Mouse (Mus musculus) bone marrow, adult 2 months (tissue): ENCODE data around the gene Olfr707. TPM values are rescaled to one million over a fixed set of nuclear protein-coding genes. Genes with fewer than 3 reads are reported as not detected.
"Not testable (repeated sequence)": the region's sequence is repeated elsewhere in the genome, so short reads cannot be mapped to it uniquely, and the experiment has no call there.

Experiments
- H3K27ac ChIP-seq: fragments of 200-500 bp; 2 replicates; pipeline ENCODE4 v1.5.1; 2012; ENCODE audit warnings: low read depth, mild to moderate bottlenecking, control low read depth, inconsistent platforms, low read length; ENCODE audit not compliant: control insufficient read depth, poor library complexity, insufficient read depth
- H3K4me1 ChIP-seq: fragments of 200-500 bp; 2 replicates; pipeline ENCODE4 v1.6.1; 2011; ENCODE audit warnings: low read length; ENCODE audit not compliant: control insufficient read depth, insufficient read depth
- H3K4me3 ChIP-seq: fragments of 200-500 bp; replicated peaks from 2 replicates; pipeline ENCODE3; 2011; ENCODE audit warnings: mild to moderate bottlenecking, low read depth, low read length, control low read depth; ENCODE audit not compliant: control insufficient read depth
- CTCF ChIP-seq: fragments of 200-500 bp; IDR thresholded peaks from 2 replicates; pipeline ENCODE4 v1.5.1; 2011; ENCODE audit warnings: low read length, control low read depth; ENCODE audit not compliant: control insufficient read depth, insufficient read depth
- POLR2A ChIP-seq: fragments of 200-500 bp; IDR thresholded peaks from 2 replicates; pipeline ENCODE4 v1.6.1; 2011; ENCODE audit warnings: low read depth, mild to moderate bottlenecking, control low read depth, low read length, borderline replicate concordance; ENCODE audit not compliant: control insufficient read depth
- WGBS: fragments of 180-500 bp; shearing (Covaris S2); methylation state at CpG from one replicate; pipeline ENCODE4 v1.1.7; 2018; 5-methylcytosine and 5-hydroxymethylcytosine counted together
- polyA plus RNA-seq: library from polyadenylated mRNA; stranded (reverse); fragments of >200 nt; gene quantifications from 2 replicates; pipeline ENCODE4 v1.2.4, GENCODE M21; 2011; ENCODE audit warnings: low replicate concordance; ENCODE audit not compliant: missing spikeins, insufficient read depth, insufficient read length

Olfr707 gene
- not detected in 2 replicates for polyA plus RNA-seq

DNA sequence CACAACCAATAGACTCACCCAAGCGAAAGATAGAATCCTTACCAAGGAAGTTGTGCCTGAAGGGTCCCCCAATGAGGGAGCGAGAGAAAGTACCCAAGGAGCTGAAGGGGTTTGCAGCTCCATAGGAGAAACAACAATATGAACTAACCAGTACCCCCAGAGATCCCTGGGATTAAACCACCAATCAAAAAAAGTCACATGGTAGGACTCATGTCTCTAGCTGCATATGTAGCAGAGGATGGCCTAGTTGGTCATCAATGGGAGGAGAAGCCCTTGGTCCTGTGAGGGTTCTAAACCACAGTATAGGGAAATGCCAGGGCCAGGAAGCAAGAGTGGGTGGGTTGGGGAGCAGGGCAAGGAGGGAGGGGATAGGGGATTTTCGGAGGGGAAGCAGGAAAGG lies at the start of gene Olfr707:
TSS of gene Olfr707 (minus strand) at position 101 of the 400 bp plus-strand sequence.
- not testable (repeated sequence) for H3K4me1 ChIP-seq, H3K27ac ChIP-seq, H3K4me3 ChIP-seq
- WGBS: 71% methylated on average over 3 of the region's 3 CpGs

DNA sequence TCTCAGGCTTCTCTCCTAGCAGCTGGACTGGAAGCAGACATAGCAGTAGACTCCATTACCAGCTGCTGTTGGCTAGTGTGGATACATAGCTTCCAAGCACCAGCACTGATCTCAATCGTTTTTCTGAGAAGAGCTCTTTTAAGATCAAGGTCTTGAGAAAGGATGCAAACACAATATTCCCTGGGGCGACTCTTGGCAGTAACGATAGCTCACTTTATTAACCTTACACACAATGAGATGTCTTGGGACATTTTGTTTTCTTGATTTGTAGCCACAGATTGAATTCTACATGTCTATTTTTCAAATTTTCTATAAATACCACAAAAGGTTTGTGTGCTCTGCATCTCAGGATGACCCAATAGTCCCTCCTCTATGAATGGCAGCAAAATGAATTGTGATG lies 47.2 kb upstream of the Olfr707 start, which contains the start of gene Olfr710:
TSS of gene Olfr710 (minus strand) at position 101 of the 400 bp plus-strand sequence.
- WGBS: 76% methylated on average over 3 of the region's 3 CpGs
- H3K27ac ChIP-seq: no peak within 1 kb of the TSS
- no peak within 1 kb of the TSS for H3K4me3 ChIP-seq
- no peak for TF ChIP-seq POLR2A
- TF ChIP-seq CTCF: no peak
- H3K4me1 ChIP-seq: no peaks in the 10 kb centered on the region

DNA sequence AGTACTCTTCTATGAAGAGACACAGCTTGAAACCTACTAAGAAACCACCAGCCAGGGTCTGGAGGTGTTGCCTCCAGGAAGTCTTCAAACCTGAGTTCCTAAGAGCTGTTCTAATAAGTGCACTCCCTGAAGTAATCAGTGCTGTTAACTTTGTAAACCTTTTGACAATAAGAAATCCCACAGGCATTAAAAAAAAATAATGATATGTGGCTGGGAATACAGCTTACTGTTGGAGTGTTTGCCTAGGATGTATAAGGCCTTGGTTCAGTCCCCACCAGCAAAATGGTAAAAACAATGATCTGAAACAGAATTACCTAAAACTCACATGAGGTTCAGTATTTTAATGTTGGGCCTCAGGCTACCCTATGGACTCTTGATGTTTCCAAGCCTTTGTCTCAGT lies 31.1 kb upstream of the Olfr707 start, which contains the start of gene Olfr709-ps1:
TSS of gene Olfr709-ps1 (minus strand) at position 101 of the 400 bp plus-strand sequence.
- Histone ChIP-seq H3K27ac (no peak within 1 kb of the TSS), H3K4me3 (no peak within 1 kb of the TSS), H3K4me1 (no peaks in the 10 kb centered on the region)
- TF ChIP-seq CTCF (no peak), POLR2A (no peak)

DNA sequence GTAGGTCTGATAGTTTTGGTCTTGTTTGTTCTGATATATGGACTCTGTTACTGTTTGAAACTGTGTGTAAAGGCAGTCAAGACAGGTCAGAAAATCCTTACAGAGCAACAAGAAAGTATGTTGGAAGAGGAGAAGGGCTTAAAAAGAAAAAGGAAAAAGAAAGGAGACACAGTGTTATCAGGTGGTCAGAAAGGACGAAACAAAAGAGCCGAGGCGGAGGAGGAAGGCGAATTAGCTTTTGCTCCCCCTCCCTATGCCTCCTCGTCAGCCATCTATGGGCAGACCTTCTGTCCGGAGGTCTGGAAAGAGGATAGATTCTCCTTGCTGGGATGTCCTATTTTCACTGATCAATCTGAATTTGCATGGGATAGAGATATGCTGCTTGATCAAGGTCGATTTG lies 19.9 kb upstream of the Olfr707 start:
- H3K27ac ChIP-seq, H3K4me3 ChIP-seq, H3K4me1 ChIP-seq: not testable (repeated sequence)
- WGBS: 78% methylated on average over 7 of the region's 7 CpGs

DNA sequence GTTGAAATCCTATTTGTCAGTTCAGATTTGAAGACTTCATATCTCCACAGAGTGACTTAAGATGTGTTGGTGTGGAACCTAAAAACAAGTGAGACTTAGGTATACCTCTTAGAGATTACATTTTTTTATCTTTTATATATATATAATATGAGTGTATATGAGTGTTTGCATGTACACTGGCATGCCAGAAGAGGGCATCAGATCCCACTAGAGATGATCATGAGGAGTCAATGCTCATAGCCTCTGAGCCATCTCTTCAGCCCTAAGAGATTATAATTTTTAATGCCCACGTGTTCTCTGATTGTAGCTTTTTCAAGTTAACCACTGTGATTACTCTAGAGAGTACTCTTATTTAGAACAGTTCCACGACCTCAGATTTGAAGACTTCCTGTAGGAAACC lies 6.6 kb upstream of the Olfr707 start, which contains the start of gene Olfr1532-ps1:
TSS of gene Olfr1532-ps1 (plus strand) at position 326 of the 400 bp plus-strand sequence.
- no peaks in the 10 kb centered on the region for H3K4me1 ChIP-seq
- 46% methylated on average over 2 of the region's 2 CpGs for WGBS

DNA sequence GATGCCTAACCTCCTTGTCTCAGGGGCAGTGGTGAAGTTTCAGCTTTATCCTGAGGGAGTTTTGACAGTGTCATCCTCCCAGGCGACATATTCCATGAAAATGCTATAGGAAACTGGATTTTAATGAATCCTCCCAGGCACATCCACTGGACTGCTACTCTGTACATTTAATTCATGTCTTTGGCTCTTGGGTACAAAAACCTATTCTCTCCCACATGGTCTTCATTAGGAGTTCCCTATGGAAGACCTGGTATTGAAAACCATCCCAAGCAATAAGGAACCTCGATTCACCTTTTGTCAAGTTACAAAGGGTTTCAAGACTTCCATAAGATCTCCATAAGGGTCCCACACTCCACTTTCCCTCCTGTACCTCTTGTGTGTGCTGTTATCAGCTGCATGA lies 13.0 kb downstream of the Olfr707 start, which contains the start of gene Olfr706:
TSS of gene Olfr706 (minus strand) at position 101 of the 400 bp plus-strand sequence.
- H3K4me1 ChIP-seq: no peaks in the 10 kb centered on the region
- 64% methylated on average over 2 of the region's 2 CpGs for WGBS
- H3K4me3 ChIP-seq: no peak within 1 kb of the TSS
- no peak within 1 kb of the TSS for H3K27ac ChIP-seq
- TF ChIP-seq CTCF: no peak

More for the DNA sequence above, 6.6 kb upstream of the Olfr707 start, which contains the start of gene Olfr1532-ps1:
- Histone ChIP-seq H3K4me3 (no peak within 1 kb of the TSS), H3K27ac (no peak within 1 kb of the TSS)
- TF ChIP-seq POLR2A (no peak), CTCF (no peak)

DNA sequence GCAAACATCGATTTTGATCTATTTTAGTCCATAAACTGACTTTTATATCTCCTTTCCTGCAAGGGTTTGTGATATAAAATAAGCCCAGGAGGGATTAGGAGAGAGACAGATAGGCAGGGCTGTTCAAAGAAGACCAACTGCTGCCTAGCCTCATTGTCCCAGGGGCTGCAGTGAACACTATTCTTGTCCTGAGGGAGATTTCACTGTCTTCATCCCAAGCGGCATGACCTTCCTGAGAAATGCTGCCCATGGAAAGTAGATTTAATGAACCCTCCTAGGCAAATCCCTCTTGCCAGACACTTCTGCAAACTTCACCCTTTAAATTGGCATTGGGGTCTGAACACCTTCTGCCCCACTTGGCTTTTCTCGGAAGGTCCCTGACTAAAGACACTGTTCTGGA lies 24.2 kb downstream of the Olfr707 start, which contains the start of gene Olfr705:
TSS of gene Olfr705 (minus strand) at position 101 of the 400 bp plus-strand sequence.
- TF ChIP-seq POLR2A (no peak), CTCF (no peak)
- H3K4me1 ChIP-seq: no peaks in the 10 kb centered on the region
- H3K4me3 ChIP-seq: no peak within 1 kb of the TSS
- WGBS: 80% methylated on average over 3 of the region's 3 CpGs
- H3K27ac ChIP-seq: no peak within 1 kb of the TSS

DNA sequence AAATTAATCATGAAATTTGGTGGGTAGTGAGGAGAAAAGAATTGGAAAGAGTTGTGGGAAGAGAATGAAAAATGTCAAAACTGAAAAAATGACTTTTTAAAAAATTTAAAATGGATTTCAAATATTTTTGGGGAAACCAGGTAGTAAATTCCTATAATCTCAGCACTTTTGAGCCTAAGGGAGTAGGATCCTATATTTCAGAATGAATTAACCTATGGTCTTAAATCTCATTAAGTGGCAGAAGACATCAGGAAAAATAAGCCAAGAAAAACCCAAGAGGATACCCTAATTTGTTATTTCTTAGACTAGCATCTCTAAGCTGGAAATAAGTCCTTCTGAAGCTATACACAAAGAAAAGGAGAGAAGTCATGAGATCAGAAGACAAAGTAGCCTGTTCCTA lies 38.2 kb downstream of the Olfr707 start, which contains the start of gene Olfr704:
TSS of gene Olfr704 (plus strand) at position 301 of the 400 bp plus-strand sequence.
- Histone ChIP-seq H3K4me3 (no peak within 1 kb of the TSS), H3K4me1 (no peaks in the 10 kb centered on the region), H3K27ac (no peak within 1 kb of the TSS)
- no peak for TF ChIP-seq POLR2A
- TF ChIP-seq CTCF: no peak

DNA sequence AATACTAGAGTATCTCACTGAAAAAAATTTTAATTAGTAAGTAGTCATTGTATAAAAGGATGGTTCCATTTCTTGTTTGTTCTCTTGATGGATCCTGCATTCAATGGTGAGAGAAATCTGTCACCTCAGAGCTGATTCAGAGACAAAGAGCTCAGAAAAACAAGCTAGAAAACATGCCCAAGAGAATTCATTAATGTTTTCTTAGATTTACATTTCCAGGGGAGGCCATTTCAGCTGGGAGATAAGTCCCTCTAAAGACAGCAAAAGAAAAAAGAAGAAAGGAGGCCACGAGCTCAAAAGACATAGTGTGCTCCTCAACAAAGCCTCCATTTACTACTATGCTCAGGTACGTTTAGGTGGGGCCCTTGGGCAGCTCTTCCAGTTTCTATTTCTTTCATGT lies 58.0 kb downstream of the Olfr707 start, which contains the start of gene Olfr703:
TSS of gene Olfr703 (plus strand) at position 301 of the 400 bp plus-strand sequence.
- WGBS: 70% methylated on average over 2 of the region's 2 CpGs
- Histone ChIP-seq H3K27ac (no peak within 1 kb of the TSS), H3K4me3 (no peak within 1 kb of the TSS), H3K4me1 (no peaks in the 10 kb centered on the region)
- TF ChIP-seq POLR2A: no peak
- no peak for TF ChIP-seq CTCF

Other genes with a start within 250 kb of the Olfr707 start
- gene Olfr693, start 220.7 kb downstream of the Olfr707 start, polyA plus RNA-seq: not detected in 2 replicates
- not detected in 2 replicates for gene Olfr694, start 209.4 kb downstream of the Olfr707 start, polyA plus RNA-seq
- gene Olfr695, start 184.8 kb downstream of the Olfr707 start, polyA plus RNA-seq: not detected in 2 replicates
- not detected in 2 replicates for gene Olfr697, start 158.8 kb downstream of the Olfr707 start, polyA plus RNA-seq
- gene Olfr698, start 145.8 kb downstream of the Olfr707 start, polyA plus RNA-seq: not detected in 2 replicates
- gene Olfr699, start 108.0 kb downstream of the Olfr707 start, polyA plus RNA-seq: 0.36 and 0.60 TPM in 2 replicates
- gene Olfr700, start 92.4 kb downstream of the Olfr707 start, polyA plus RNA-seq: not detected in 2 replicates
- gene Olfr701, start 87.1 kb downstream of the Olfr707 start, polyA plus RNA-seq: not detected in 2 replicates
- gene Olfr702, start 67.3 kb downstream of the Olfr707 start, polyA plus RNA-seq: not detected in 2 replicates
- gene Olfr703, start 57.9 kb downstream of the Olfr707 start, polyA plus RNA-seq: not detected in 2 replicates
- 0.75 TPM in 1 of 2 replicates, not detected in the other for gene Olfr704, start 38.1 kb downstream of the Olfr707 start, polyA plus RNA-seq
- gene Olfr705, start 24.4 kb downstream of the Olfr707 start, polyA plus RNA-seq: not detected in 2 replicates
- gene Olfr706, start 13.1 kb downstream of the Olfr707 start, polyA plus RNA-seq: not detected in 2 replicates
- gene Olfr1532-ps1, start 6.8 kb upstream of the Olfr707 start, polyA plus RNA-seq: not detected in 2 replicates
- gene Olfr709-ps1, start 31.0 kb upstream of the Olfr707 start, polyA plus RNA-seq: not detected in 2 replicates
- not detected in 2 replicates for gene Olfr710, start 47.1 kb upstream of the Olfr707 start, polyA plus RNA-seq
- 0.29 TPM in 1 of 2 replicates, not detected in the other for gene Olfr6, start 62.7 kb upstream of the Olfr707 start, polyA plus RNA-seq
- not detected in 2 replicates for gene Olfr711, start 74.2 kb upstream of the Olfr707 start, polyA plus RNA-seq
- gene Olfr2, start 104.8 kb upstream of the Olfr707 start, polyA plus RNA-seq: not detected in 2 replicates
- gene Olfr713, start 129.9 kb upstream of the Olfr707 start, polyA plus RNA-seq: not detected in 2 replicates
- gene Olfr714, start 169.7 kb upstream of the Olfr707 start, polyA plus RNA-seq: not detected in 2 replicates
- not detected in 2 replicates for gene Olfr17, start 192.0 kb upstream of the Olfr707 start, polyA plus RNA-seq
- gene Olfr715b, start 209.1 kb upstream of the Olfr707 start, polyA plus RNA-seq: not detected in 2 replicates
- not detected in 2 replicates for gene Olfr715, start 229.8 kb upstream of the Olfr707 start, polyA plus RNA-seq
- gene Olfr716, start 237.1 kb upstream of the Olfr707 start, polyA plus RNA-seq: not detected in 2 replicates